Mouse (Mus musculus) thymus, postnatal 14 days (tissue): ENCODE measurements around the gene Sgsh.

Experiments
- DNase-seq: peaks from one replicate; pipeline ENCODE4 v3.0.0; 2021

The Sgsh gene

DNA sequence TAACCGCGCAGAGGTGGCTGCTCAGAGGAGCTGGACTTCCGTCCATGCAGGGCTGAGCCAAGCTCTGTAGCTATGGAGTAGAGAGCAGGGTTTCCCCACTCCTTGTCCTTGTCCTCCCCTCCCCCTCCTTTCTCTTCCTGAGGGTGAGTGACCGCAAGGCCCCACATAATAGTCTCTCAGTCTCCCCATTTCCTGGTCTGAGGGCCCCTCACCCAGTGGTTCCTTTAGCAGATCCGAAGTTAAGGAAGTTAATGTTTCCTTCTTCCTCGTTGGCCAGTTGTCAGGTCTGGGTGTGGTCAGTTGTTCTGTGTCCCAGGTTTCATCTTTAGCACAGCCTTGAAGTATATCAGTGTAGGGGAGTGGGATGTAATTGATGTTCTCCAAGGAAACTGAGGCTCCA, 20.1 kb upstream of the Sgsh start:
- DNase-seq, result no peak

DNA sequence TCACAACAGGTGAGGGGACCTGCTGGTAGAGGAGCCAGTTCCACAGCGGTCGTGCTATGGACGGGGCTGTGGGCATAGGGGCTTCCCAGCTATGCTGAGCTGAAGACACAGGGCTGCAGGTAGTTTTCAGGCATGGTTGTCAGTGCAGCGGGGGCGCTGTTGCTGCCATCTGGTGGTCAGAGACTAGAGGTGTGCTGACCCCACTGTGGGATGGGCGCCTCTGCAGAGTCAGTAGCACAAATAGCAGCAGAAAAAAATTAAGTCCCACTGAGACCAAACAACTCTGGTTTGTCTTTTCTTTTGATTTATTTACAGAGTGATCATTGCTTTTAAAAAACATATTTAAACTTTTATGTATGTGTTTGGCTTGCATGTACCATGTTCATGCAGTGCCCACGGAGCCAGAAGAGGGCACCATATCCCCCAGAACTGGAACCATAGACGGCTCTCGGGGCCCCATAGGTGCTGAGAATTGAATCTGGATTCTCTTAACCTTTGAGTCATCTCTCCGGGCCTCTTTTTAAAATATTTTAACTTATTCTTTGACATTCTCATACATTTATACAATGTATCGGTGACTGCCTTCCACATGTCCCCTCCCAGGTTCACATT, 8.3 kb upstream of the Sgsh start:
- peak; percentile 78 for DNase-seq

DNA sequence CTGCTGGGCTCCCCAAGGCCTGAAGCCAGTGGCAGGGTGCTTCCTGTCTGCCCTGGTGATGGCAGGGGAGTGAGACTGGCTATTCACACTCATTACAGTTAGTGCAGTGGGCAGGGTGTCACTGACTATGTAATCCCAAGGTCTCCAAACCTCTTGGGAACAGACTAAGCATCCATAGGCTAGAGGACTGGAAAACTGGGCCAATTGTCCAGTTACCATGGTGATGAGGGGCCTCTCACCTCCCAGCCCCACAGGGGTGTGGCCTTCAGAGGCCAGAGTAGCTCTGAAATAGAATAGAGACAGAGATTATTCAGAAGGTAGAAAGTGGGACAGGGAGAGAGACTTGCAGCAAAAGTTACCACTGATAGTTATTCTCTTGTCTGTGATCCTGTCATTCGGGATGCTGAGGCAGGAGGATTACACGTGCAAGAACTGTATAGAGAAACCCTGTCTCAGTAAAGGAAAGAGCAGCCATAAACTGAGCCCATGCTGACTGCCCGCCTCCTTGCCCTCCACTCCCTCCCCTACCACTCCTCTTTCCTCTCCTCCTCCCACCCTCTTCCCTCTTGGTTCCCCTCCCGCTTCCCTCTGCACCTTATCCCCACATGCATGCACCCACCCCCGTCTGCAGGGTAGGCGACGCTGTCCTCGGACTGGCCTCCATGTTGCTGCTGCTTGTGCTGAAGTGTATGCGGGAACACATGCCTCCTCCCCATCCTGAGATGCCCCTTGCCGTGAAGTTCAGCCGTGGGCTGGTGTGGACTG, 7.6 kb upstream of the Sgsh start:
- peak; percentile 15 for DNase-seq

DNA sequence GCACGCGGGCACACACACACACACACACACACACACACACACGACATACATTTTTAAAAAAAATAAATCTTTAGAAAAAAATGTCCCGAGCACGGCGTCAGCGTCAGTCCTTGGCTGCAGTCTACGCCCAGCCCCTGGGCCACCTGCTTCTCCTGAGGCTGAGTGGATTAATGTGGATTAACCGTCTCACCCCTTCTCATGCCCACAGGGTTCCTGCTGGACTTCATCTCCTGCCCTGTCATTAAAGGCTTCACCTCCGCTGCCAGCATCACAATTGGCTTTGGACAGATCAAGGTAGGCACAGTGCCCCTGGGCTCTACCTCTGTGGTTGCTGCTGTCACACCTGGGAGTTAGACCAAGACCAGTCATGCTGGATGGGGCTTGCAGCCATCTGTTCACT, 3.8 kb upstream of the Sgsh start:
- no peak for DNase-seq

DNA sequence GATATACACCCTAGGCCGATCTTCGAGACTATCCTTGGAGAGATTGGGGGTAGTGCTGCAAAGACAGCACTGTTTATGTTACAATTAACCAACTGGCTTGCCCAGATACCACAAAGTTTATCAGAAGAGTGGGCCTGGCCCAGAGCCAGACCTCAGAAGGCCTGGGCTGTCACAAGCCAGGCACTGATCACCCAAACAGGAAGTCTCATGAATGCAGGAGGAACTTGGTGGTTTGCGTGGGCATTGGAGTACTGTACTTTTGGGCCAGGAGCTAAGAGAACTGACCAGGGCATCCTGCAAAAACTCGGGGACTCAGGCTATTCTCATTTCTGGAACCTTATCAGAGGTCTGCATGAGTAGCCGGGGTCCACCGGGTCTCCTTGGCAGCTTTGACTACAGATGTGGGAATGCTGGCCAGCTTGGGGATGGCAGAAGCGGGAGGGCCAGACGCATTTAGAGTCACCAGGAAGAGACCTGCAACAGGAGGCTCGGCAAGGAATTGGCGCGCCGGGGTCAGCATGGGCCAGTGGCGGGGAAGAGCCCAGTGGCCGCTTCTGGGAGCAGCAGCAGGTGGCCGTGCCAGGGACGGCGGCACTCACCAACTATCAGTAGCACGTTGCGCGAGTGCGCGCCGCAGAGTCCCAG, 416 bp downstream of the Sgsh start:
- no peak for DNase-seq

DNA sequence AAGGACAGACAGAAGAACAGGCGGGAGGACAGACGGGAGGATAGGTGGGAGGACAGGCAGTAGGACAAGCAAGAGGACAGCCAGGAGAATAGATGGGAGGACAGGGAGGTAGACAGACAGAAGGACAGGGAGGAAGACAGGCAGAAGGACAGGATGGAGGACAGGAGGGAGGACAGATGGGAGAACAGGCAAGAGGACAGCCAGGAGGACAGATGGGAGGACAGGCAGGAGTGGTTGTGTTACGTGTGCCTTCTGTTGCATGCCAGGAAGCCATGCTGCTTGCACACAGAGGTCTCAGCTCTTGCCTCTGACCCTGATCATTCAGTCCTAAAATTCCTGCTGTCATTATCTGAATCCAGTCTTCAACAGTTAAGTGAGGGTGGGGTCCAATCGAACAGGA, 1.4 kb downstream of the Sgsh start:
- no peak for DNase-seq

DNA sequence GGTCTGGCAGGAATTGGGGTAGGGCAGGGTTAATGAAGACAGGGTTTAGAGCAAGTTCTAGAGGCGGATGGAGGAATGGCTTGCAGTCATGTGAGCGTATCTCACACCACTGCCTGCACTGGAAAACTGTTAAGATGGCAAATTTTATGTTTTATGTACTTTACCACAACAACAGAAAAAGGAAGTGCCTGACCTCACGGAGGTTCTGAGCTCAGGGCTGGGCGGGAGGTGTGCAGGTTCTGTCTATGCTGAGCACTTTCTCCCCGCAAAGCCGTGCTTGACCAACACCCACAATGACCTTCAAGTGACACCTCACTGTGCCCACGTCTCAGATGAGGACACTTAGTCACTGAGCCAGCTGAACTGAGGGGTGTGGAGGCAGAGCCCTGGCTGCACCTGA, 3.2 kb downstream of the Sgsh start:
- no peak for DNase-seq

DNA sequence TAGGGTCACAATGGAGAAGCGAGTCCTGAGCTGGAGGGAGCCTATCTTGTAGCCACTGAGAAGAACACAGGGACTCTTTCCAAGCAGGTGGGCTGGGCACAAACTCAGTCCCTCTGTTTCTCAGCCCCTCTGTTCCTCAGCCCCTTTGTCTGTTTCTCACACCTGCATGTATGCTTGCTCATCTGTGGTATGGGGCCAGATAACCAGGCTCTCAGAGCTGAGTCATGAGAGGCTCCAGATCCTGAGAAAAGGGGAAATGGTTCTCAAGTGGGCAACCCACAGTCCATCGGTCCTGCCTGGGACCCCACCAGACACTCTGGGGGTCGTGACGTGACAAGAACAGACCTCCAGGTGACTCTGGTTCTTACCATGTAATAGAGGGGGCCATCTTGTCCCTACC, 8.2 kb downstream of the Sgsh start:
- no peak for DNase-seq

DNA sequence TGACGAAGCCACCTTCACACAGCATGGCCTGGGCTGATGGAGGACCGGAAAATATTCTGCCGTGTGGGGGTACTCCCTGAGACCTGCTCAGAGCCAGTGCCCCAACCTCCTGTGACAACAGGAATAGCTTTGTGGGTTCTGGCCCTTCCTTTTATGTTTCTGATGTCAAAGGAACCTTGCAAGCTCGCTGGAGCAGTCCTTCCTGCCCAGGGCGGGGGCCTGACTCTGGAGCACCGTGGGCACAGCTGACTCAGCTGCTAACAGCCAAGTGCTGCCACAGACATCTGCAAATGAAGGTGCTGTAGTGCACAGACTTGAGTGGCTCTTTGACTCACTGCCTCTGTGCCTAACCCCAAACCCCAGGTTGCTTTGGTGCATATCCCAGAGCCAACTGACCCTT, 10.5 kb downstream of the Sgsh start:
- DNase-seq, result peak; percentile 36

DNA sequence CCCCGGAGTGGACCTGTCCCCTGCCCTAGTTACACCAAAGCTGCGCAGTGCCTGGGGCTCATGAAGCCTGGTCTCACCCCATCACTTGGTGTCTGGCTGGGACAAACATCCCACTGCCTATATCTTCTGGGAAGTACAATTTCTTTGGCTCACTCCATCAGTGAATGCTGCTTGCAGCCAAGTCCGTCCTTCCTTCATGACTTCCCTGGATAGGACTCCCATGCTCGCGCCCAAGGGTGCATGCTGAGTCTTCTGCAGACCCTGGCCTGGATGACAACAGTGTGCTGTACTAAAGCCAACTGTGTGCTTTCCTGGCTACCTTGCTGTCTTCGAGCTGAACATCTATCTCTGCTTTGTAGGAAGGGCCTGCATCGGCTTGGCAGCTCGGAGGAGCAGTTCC, 11.2 kb downstream of the Sgsh start:
- no peak for DNase-seq

DNA sequence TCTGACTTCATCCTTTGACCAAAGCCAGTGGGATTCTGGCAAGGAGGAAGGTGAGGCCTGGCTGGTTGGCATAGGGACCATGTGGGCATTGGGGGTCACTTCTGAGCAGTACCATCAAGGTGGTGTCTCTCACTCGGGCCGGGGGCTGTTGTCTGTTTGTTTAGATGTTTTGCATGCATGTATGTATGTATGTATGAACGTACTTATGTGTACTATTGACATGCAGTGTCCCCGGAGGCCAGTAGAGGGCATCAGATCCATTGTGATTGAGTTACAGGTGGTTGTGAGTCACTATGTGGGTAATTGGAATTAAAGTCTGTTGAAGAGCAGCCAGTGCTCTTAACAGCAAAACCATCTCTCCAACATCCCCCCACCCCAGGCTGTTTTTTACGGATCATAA, 15.7 kb downstream of the Sgsh start:
- DNase-seq, result peak; percentile 84

DNA sequence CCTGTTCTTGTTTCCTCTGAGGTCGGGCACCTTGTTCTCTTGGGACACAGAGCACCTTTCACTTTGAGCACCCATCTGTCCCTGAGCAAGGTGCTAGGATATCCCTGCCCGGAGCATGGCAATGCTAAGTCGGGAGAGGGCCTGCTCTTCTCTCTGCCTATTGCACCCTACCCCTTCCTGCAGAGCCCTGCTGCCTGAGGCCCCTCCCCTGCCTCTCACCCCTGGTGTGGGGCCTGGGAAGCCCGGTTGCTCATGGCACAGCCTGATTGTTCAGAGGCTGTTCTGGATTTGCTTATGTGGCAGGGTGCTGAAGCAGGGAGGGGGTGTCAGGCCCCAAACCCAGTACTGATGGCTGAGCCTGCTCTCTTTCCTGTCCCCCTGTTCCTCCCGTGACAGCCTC, 16.2 kb downstream of the Sgsh start:
- no peak for DNase-seq

DNA sequence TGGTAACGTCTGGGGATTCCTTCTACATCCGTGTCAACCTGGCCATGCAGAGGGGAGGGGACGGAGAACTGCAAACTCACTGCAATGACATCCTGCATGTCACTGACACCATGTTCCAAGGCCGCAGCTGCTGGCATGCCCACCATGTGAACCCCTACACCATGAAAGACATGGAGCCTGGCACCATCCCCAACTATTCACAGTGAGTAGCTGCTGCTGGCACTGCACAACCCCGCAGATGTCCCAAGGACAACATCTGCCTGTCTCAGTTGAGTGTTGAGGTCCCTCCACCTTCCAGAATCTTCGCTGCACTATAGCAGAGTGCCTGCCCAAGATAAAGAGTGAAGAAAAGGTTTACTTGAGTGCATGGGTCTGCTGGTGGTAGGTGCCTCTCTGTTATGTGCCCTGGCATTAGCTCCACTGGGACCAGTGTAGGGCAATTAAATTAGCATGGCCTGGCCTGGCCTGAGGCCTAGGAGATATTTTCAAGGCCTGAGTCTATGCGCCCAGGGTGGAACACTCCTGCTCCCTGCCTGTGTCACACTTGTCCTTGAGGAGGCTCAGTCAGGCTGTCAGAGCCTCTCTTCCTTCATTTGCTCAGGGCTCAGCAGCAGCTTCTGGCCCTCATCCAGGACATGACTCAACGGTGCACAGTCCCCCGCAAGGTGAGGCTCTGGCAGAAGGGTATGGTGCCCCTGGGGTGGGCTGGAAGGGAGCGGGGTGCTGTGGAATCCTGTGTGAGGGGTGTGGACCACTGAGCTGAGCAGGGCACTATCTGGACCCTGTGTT, 16.9 kb downstream of the Sgsh start:
- no peak for DNase-seq

DNA sequence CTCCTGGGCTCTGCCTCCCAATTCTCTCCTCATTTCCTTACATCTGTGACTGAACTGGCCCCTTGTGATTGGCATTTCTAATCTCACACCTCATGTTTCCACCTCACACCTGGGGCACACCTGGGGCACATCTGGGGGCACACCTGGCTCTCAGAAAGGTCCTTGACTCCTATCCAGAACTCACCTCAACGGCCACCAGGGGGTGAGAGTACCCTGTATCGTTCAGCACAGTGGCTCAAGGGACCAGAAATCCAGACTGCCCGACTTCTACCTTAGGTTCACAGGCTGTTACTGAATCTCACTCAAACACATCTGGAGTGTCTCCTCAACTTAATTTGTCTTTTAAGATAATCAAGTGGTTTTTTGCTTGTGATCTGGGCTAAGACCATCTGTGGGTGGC, 23.4 kb downstream of the Sgsh start:
- DNase-seq, result no peak

DNA sequence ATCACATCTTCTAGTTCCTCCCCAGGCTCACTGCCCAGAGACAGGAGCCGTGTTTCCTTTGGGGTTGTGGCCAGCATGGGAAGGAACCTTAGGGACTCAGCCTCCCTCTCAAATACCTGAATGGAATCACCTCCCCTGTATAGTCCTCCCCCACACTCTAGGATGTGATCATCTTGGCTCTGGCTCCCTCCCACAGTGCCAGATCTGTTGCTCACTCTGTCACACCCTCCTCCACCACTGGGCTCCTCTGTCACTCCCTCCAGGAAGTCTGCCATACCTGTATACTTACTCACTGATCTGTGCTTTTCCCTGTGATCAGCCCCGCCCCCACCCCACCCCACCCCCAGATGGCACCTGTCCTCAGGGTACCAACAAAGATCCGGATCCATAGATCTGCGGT, 24.7 kb downstream of the Sgsh start:
- no peak for DNase-seq

DNA sequence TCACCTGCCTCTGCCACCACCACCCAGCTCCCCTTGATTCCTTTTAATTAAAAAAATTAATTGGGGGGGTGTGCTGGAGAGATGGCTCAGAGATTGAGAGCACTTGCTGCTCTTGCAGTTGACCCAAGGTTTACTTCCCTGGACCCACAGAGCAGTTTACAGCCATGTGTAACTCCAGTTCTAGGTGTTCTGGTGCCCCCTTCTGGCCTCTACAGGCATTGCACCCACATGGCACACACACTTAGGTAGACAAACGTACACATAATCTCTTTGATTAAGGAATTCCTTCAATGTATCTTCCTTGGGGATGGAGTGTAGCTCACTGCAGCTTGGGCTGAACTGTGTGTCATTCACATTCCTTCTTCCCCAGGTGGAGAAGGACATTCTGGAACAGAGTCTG, 30.3 kb downstream of the Sgsh start:
- no peak for DNase-seq

DNA sequence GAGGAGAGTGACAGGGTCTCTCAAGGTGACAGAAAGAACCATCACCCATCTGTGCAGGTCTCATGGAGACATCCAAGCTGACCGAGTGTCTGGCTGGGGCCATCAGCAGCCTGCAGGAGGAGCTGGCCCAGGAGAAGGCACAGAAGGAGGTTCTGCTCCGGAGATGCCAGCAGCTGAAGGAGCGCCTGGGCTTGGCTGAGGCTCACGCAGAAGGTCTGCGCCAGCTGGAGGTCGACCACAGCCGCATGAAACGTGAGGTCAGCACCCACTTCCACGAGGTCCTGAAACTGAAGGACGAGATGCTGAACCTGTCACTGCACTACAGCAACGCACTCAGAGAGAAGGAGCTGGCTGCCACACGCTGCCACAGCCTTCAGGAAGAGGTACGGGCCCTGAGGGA, 32.8 kb downstream of the Sgsh start:
- DNase-seq, result no peak

DNA sequence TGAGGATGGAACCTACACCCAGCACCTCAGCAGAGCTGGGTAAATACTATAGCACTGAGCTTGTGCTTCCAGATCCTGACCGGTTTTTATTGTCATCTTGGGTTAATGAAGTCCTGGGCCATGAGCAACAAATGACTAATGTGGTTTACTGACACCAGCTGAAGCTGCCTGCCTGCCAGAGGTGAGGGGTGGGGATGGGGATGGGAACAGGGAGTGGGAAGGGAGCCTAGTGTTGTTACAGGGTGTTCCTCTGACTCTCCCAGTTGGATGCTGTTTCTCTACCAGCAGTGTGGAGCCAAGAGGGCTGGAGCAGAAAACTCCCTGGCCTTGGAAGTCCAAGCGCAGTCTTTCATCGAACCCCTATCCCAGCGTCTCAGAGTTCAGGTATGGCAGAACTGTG, 38.6 kb downstream of the Sgsh start:
- DNase-seq, result no peak

DNA sequence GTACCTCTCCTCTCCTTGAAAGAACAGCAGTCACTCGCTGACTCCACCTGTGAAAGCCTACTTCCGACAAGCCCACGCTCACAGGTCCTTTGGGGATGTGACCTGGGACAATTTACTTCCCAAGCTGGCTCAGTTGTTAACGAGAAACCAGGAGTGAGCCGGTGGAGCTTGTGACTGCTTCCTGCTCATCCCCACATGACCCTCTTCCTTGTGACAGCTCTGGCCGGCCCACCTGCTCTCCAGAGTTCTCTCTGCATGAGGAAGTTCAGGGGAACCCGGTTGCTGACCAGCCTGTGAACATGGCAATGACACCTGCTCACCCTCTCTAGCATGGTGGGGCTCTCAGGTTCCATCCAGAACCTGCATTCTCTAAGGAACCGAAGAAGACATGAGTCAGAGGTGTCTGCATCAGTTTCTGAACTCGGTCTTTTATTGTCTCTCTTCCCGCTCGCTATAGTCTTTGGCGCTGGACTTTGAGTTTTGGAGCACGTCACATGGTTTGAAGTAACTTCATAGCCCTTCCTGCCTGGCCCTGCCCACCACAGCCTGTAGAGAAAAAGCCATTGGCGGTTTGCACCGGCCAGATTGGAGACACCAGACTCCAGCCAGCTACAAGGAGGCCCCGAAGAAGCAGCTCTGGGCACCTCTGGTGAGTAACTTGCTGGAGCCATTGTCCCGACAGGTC, 40.9 kb downstream of the Sgsh start:
- no peak for DNase-seq

DNA sequence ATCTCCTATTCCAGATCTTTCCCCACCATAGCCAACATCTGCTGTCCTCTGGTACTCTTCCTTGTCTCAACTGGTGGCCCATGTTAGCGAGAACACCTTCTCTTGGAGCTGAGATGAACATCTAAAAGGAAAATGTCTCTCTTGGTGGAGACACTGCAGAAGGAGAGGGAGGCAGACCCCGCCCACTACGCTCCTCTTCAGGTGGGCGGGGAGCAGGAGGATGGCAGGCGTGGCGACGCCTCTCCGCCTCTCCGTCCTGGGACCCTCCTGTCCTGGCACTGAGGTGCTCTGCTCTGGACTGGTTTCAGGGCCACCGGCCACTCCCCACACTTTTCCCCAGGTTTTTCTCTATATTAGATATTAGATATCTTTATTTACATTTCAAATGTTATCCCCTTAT, 44.7 kb downstream of the Sgsh start:
- no peak for DNase-seq

DNA sequence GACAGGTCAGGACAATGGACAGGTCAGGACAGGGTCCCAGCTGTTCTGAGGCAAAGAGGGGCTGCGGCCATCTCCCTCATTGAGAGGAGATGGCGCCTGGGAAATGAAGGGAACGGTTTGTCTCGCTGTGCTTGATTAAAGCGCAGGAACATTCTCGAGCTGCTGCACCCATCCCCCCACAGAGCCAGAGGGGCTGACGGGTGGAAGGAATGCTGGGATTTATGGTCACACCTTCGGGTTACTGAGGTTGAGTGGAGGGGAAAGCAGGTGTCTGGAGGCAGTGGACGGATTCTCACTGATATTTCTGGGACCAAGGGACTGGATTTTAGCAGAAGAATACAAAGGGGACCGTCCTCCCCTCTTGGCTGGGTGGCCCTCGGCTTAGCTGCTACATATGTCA, 47.4 kb downstream of the Sgsh start:
- DNase-seq, result no peak

DNA sequence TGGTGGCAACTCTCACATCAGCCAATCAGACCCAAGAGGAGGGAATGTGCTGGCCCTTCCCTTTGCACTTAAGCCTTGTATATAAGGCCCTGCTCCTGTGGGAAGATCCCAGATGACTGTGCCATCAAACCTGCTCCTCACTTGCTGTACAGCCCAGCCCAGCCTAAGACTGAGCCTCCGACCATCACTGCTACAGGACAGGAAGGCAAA, 47.8 kb downstream of the Sgsh start, which contains the start of gene Card14:
Gene Card14 (plus strand): TSS at position 111 of the 210 bp plus-strand sequence.
- DNase-seq, result no peak
